Mouse (Mus musculus) ES-E14 (cell line): Measurements from ENCODE around the gene Arhgap24.

ENCODE experiments used
- HCFC1 ChIP-seq: IDR thresholded peaks from 2 replicates; pipeline ENCODE4 v1.6.1; 2012; ENCODE audit warnings: low read length, inconsistent platforms, borderline replicate concordance; ENCODE audit not compliant: insufficient read depth
- MAFK ChIP-seq: IDR thresholded peaks from 2 replicates; pipeline ENCODE4 v1.6.1; 2014; ENCODE audit warnings: mild to moderate bottlenecking, low read depth, low read length, inconsistent platforms; ENCODE audit not compliant: insufficient read depth
- ZC3H11A ChIP-seq: IDR thresholded peaks from 2 replicates; pipeline ENCODE4 v1.6.1; 2012; ENCODE audit warnings: low read depth, mild to moderate bottlenecking, inconsistent platforms, low read length, borderline replicate concordance
- ZNF384 ChIP-seq: IDR thresholded peaks from 2 replicates; pipeline ENCODE4 v1.6.1; 2012; ENCODE audit warnings: low read depth, low read length, inconsistent platforms

DNA sequence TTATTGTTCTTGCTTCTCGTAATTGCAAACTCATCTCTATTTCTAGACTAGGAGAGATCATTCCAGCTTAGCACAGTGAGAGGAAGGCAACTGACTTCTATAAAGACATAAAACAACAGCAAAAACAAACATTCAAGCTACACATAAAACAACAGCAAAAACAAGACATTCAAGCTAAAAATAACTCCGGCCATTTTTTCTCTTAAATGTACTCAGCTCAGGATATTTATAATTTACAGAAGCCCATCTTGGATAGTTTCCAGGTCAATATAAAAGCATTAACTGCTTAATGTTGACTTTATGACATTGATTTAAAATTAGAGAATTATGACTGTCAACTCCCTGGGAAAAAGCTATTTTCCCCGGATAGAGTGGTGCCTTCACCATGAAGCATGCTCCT lies 262.2 kb downstream of the Arhgap24 start:
- TF ChIP-seq MAFK: no peak
- no peak for TF ChIP-seq HCFC1
- no peak for TF ChIP-seq ZNF384
- TF ChIP-seq ZC3H11A: no peak
